In the genomic region with DNA sequence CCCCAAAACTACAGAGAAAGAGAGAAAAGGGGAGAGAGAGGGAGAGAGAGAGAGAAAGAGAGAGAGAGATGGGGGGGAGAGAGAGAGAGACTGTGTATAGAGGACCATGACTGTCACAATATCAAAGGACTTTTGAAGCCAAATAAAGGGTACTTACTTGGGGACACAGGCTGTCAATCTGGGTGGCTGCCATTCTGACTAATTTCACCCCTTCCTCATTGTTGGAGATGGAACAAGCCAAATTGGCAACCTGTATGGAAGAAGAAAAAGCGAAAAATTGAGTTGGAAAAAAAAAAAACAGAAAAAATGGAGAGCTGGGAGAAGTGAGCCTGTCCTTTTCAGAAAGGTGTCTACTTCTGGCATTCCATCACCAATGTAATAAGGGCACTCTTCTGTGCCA, we compare ENCODE assay signal across 24 mouse cellular contexts.
"Had no signal": no experiment of that assay in that cellular context is flagged by ENCODE, and none has a peak within 500 bp of the region (broad histone marks: within the 10 kb centered on the region; RNA-seq: fewer than 3 reads in every experiment).

No protein-coding gene starts in this region.

- H3K27ac ChIP-seq: embryonic facial prominence, embryonic 10.5 days; embryonic facial prominence, embryonic 12.5 days; embryonic facial prominence, embryonic 13.5 days; embryonic facial prominence, embryonic 15.5 days; forebrain, embryonic 10.5 days; forebrain, embryonic 12.5 days; forebrain, embryonic 13.5 days; forebrain, embryonic 15.5 days; gastrocnemius, adult 2 months; heart, adult 2 months; heart, embryonic 10.5 days had no signal

- DNase-seq: cerebellum, adult 9-10 months; cerebellum, adult 9-11 months; cerebellum, postnatal 25 days; cerebellum, postnatal 36 days; embryo, embryonic 11 days; forebrain, postnatal 0 days; gastrocnemius, adult 2 months; gastrocnemius, postnatal 10 days; gastrocnemius, postnatal 14 days; gastrocnemius, postnatal 25 days; gastrocnemius, postnatal 36 days; heart, adult 11 months; heart, adult 18-20 months; heart, adult 2 months had no signal

- H3K4me3 ChIP-seq: embryonic facial prominence, embryonic 10.5 days; embryonic facial prominence, embryonic 12.5 days; embryonic facial prominence, embryonic 13.5 days; embryonic facial prominence, embryonic 15.5 days; erythroblast, embryonic 14.5 days; forebrain, embryonic 10.5 days; forebrain, embryonic 12.5 days; forebrain, embryonic 13.5 days; forebrain, embryonic 15.5 days; gastrocnemius, adult 2 months; heart, adult 2 months; heart, embryonic 10.5 days had no signal
